Mouse (Mus musculus) hindlimb bud, embryonic 11.5 days (tissue): ENCODE measurements at regions not wholly inside any gene's neighbourhood (a gene's known extent, or its start where the extent isn't known, plus 50 kb on each side); places are given as distances from the start of the nearest gene placed in this dataset.

Experiments used
- DNase-seq: peaks from one replicate; pipeline ENCODE4 v3.0.0-alpha.2; 2012; ENCODE audit warnings: low read depth, low spot score; ENCODE audit errors: extremely low spot score

DNA sequence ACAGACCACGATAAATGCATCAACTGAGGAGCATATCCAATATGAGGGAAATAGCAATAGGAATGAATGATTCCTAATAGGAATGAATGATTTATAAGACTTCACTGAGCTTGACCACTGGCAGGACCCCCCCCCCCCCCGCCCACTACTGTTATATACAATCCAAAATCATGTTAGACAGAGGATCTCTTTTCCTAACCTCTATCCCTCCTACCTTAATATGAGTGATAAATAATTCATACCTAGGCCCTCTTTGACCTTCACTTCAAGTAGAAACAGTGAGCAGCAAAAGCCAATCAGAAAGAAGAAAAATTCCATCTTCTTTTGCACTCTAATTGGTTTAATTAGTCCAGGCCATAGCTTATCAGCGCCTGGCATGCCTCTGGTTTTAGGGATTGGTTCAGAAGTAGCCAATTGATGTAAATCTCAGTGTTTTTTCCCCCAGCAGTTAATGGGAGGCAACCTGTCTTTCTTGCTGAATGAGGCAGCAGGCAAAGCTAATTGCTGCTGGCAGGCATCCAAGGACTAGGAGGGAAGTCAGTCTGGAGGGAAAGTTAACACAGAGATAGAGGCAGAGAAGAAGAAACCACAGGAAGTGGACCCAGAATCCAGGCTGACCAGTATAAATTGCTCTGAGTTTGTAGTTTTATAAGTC lies 136.7 kb upstream of the Cxxc4 start:
- no peak for DNase-seq

DNA sequence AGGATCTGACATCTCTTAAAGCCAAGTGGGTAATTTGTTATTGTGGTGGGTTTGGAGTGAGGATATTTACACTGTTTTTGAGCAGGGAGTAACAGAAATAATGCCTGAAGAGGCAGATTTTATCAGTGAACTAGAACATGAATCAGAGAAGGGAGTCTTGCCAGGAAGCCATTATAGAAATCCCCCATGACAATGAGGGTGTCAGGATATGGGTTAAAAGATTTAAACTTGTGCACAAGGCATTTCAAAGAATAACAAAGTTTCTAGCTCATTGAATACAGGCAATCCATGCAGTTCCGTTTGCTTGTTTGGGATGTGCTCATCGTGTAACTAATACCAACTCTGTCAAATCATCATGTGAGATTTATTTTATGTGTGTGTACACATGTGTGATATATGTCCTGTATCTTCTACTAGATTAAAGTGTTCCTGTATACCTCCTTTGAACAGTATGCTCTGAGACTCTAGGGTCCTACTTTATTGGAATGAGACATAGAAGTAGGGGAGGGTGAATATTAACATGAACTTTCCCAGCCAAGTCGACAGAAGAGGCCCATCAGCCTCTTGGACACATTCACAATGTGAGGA lies 134.0 kb upstream of the Cxxc4 start:
- DNase-seq: no peak

DNA sequence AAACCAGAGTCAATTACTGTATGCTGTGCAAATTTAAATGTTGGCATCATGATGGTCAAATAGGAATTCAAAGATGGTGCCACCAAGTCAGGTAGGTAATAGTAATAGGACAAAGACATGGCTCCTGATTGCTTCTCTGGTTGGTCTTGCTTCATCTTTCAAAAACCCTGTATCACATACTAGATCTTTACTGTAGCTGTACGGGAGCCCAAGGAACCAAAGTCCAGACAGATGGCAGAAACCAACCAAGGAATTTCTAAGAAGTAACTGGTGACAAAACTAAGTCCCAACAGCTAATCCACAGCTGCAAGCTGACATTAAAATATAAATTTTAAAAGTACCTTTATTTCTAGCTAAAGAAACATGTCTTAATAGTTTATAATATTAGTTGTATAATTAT lies 131.7 kb upstream of the Cxxc4 start:
- DNase-seq: no peak

DNA sequence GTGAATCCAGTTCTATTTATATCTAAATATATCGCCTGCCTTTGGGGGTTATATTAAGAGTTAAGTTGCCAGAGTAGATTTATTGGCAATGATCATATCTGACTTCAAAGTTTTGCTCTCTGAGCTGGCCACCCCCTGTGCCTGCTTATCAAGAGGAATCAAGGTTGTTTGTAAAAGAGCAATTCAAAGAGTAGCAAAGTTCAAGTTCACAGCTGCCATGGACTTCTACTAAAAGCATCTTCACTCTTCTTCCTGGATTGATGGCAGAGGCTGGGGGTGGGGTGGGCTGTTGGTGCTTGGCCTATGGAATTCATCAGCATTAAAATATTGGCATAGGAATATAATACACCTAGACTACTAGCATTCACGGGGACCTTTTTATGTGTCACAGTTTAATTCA lies 131.2 kb upstream of the Cxxc4 start:
- no peak for DNase-seq

DNA sequence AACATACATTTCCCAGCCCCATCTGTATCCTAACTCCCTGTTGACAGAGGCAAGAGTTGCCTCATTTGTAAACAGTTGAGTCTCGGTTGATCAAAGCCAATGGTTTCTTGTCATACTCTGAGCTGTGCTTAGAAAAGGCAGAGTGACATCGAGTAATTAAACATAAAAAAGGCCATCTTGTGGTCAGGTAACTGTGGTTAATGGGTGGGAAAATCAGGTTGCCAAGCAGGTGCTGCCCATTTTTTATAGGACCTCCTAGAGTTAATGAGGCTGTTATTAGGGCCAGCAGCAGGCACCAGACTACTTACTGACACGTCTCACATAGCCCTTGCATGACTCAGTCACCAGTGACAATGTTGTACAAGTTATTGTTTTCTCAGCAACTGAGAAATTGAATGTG lies 130.7 kb upstream of the Cxxc4 start:
- no peak for DNase-seq

DNA sequence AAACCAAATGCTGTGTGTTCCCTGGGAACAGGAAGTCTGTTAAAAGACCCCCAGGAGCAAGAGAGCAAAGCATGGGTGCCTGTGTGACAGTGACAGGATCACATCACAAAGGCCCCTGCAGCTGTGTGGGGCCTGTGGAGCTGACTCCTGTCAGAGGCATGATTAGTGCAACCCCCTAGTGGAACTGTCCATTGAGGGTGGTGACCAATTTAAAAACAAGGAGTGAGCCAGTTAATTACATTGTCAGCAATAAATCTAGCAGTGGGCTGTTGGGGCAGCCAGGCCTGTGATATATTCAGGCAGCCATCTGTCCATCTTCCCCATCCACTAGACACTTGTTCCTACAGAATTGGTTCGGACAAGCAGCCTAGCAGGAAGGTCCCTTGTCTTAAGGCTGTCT lies 121.8 kb upstream of the Cxxc4 start:
- DNase-seq: no peak

DNA sequence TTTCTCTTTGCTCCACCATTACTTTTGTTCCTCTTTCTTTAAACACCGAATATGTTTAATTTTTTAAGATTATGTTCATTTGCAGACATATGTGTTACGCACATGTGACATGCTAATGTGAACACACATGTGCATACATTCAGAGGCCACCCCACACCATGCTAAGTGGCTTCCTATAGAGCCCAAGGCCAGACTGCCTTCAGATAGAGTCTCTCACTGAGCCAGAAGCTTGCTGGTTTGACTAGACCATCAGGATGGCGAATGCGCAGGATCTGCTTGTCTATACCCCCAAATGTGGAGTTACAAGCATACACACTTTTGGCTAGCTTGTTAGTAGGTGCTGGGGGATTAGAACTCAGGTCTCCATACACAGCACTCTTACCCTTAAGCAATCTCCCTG lies 121.3 kb upstream of the Cxxc4 start:
- DNase-seq: no peak

DNA sequence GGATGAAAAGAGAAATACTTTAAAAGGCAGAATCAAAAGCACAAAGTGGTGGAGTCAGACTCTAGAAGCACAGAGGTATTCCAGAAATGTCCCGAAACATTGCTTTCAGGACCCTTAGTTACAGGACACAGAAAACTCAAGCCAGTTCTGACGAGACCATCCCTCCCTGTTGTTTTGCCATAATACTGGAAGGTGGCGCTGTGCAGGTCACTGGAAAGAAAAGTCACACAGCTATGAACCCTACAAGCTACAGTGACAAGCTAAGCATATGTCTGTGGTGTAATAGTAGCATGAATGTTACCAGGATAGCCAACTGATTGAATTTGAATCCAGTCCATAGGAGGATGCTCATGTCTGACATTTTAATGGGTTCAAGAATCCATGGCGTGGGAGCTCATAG lies 117.4 kb upstream of the Cxxc4 start:
- no peak for DNase-seq

DNA sequence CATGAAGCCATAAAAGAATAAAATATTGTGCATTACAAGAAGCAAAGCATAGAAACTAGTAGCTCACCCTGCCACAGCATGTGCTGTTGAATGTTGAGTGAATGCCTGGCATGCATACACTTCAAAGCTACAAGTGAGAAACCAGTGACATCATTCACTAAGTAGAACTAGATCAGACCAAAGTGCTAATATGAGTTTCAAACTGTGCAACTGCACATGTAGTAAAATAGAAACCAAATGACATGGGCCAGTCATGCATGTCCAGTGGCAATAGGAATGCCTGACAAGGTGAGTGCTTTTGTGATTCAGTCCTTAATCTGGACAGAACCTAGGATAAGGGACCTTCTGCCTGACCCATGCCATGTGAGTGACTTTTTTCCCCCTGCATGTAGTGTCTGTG lies 111.3 kb upstream of the Cxxc4 start:
- no peak for DNase-seq

DNA sequence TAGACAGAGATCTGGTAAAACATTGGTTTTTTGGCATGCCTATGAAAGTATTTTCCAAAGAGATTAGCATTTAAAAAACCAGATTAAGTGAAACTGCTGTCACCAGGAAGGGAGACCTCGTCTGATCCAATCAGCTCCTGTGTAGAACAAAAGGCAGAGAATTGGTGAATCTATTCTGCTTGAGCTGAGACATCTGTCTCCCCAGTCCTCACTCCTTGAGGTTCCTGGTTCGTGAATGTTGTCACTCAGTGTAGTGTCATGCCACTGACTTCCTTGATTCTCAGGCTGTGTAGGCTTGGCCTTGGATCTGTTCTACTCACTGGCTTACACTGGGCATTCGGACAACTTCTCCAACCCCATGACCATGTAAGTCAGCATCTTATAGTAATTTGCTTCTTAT lies 105.9 kb upstream of the Cxxc4 start:
- DNase-seq: no peak

DNA sequence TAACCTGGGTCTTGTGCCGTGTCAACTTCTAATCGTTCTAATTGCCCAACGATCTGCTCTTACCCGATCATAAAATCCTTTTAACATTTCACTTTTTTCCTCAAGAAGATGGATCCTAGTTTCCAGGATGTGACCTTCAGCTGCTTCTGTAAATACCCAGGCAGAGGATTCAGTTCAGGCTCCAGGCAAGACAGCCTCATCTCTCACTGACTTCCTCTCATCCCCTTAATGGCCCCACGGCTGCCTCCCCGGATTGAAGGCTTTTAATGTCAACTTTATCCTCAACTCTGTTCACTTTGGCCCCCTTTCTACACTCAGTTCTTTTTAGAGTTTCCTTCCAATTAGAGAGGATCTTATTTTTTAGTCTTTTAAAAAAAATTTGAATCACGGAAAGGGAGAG lies 91.0 kb upstream of the Cxxc4 start:
- DNase-seq: no peak

DNA sequence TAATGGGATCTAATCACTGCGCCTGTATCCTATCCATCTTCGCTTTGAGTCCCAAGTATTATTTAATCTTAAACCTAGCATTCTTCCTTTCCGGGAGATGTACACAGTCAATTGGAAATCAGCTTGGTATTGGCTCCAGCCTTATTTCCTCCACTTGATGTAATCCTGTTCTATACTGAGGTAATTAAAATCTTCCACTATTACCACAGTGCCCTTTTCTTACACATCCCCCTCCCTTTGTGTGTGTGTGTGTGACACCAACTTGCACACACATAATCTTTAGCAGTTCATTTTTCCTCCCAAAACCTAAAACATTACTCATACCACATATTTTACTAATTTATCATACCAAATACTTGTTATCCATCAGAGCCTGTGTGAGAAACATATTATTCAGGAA lies 90.3 kb upstream of the Cxxc4 start:
- DNase-seq: no peak

DNA sequence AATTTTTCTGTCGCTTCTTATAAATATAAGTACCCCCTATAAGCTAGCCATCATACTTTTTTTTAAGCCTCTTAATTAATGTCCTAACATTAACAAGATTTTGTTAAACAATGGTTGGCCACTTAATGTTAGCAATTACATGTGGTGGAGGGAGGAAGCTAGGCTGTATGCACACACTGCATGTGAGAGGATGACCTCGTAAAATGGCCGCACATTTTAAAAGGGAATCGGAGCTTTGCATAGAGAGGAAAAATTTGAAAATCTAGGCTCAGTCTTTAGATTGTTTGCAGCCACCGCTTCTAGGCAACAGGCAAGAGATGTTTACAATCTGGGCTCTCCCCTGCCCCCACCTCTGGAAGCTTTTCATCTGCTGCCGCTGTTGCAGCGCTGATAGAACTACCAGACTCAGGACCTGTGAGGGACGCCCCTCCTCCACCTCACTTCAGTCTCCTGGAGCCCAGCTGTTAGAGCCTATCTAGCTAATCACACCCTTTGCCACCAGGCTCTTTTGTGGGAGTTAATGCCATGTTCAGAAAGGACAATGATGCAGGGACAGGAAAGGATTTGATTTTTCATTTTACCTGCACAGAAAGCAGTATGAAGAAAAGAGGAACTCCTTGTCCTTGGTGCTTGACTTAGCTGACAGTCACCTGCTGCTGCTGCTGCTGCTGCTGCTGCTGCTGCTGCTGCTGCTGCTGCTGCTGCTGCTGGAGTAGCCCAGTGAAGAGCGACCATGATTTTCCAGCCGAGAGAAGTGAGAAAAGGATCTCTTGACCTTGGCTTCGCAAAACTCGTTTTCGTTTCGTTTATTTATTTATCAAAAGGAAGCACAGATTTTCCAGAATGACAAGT lies 89.7 kb upstream of the Cxxc4 start:
- DNase-seq: no peak

DNA sequence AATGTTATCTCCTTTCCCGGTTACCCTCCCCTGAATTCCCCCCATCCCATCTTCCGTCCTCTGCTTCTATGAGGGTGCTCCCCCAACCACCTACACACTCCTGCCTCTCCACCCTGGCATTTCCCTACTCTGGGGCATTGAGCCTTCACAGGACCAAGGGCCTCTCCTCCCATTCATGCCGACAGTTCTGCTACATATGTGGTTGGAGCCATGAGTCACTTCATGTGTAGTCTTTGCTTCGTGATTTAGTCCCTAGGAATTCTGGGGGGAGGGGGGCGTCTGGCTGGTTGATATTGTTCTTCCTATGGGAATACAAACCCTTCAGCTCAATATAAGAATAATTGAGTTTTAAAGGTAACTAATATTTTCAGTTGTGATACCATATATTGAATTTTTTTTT lies 74.0 kb upstream of the Cxxc4 start:
- DNase-seq: no peak

DNA sequence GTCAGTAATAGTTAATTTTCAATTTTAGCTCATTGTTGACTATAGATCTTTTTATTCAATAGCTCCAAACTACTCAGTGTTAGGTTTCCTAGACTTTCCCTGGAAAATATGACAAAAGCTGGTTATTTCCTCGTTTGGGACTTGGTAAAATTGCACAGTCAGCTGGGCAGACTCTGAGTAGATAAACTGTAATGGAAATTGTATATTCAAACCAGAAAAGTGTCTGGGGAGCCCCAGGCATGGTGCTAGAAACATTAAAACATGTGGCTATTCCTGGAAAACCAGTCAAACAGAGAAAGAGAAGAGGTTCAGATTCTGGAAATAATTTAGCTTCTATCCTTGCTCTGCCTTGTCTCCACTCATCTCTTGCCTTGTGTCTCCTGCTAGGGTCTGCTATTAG lies 66.4 kb upstream of the Cxxc4 start:
- no peak for DNase-seq

DNA sequence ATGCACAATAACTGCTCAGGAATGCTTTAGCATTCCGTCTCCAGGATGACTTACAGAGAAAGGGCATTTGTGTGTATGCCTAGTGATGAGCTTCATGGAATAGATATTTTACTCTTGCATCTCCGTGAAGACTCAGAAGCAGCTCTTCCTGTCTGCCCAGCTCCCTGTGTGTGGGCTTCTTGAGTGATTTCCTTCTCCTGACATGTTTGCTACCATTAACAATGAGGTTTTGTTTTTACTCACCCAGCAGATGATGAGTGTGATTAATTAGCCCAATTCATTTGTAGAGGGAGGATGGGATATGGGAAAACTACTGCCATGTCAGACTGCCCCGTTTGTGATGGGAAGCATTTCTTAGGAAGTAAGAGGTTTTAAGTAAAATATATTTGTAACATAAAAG lies 63.9 kb upstream of the Cxxc4 start:
- DNase-seq: no peak

DNA sequence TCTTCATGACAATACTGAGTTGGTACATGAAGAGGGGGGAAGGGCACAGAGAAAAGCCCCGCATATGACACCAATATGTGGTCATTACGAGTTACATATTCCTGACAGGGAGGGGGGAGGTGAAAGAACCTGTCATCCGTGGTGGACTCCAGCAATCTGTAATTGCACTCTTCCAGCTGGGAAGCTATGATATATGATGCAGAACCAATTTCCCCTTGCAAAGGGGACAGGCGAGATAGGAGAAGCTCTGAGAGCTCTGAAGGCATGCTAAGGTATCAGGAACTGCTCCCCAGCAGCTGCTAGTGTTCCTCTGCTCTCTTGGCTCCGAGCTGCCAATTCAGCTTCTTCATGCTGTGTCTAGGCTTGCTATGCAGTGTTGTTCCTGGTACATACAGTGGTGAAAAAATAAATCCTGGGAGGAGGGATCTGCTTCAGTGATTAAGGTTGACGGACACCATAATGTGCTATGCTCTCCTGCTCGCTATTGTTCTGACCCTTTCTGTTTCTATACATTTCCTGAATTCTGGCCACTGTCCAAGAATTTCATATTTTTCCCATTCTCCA lies 57.7 kb upstream of the Cxxc4 start:
- DNase-seq: no peak

DNA sequence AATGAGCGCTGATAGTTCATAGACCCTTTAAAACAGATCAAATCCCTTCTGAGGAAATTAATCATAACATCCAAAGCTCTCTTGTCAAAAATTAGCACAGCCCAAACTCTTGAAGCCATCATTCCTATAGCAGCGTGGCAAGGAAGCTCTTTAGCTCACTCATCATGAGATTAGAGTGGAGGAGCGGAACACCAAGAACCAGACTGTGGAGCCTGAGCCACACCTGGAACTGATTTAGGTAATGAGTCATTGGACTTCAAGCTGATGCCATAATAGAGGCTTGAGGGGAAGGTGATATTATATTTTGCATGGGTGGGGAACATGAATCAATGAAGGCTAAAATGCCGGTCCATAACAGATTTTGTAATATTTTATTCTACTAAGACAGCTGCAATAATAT lies 52.2 kb upstream of the Cxxc4 start:
- no peak for DNase-seq
